Mouse (Mus musculus) MEL (cell line): Measurements from ENCODE around the gene Myo5a. TPM values are rescaled to one million over a fixed set of nuclear protein-coding genes. Genes with fewer than 3 reads are reported as not detected.

Source experiments
- DNase-seq: peaks from one replicate; pipeline ENCODE4 v3.0.0; 2011; ENCODE audit warnings: low read depth, low spot score
- H3K27ac ChIP-seq: 2 replicates; pipeline ENCODE4 v1.5.1; 2012; ENCODE audit warnings: low read depth, mild to moderate bottlenecking, control low read depth, low read length, moderate library complexity; ENCODE audit not compliant: control insufficient read depth
- H3K27me3 ChIP-seq, 2 experiments: fragments of 150-350 bp in 1 of 2; sonication (generic) in 1 of 2; 2 replicates each; pipeline ENCODE4 v1.6.1; 2012; ENCODE audit warnings: low read length in 2 of 2, mild to moderate bottlenecking in 2 of 2, improper control_type of control experiment in 1 of 2, moderate library complexity in 1 of 2; ENCODE audit not compliant: insufficient read depth in 2 of 2, control insufficient read depth in 1 of 2
- H3K36me3 ChIP-seq, 2 experiments: 2 replicates each; pipeline ENCODE4 v1.6.1; 2012 to 2014; ENCODE audit warnings: low read length in 2 of 2, improper control_type of control experiment in 1 of 2, inconsistent platforms in 1 of 2, mild to moderate bottlenecking in 1 of 2; ENCODE audit not compliant: insufficient read depth in 2 of 2, control insufficient read depth in 1 of 2
- H3K4me1 ChIP-seq, 2 experiments: fragments of 150-350 bp in 1 of 2; sonication (generic) in 1 of 2; 2 replicates each; pipeline ENCODE4 v1.6.1; 2012; ENCODE audit warnings: low read length in 2 of 2, improper control_type of control experiment in 1 of 2, mild to moderate bottlenecking in 1 of 2; ENCODE audit not compliant: insufficient read depth in 2 of 2, control insufficient read depth in 1 of 2
- H3K4me3 ChIP-seq, 2 experiments: fragments of 150-350 bp in 1 of 2; sonication (generic) in 1 of 2; 2 replicates each; pipeline ENCODE4 v1.5.1; 2012; ENCODE audit warnings: low read depth in 2 of 2, low read length in 2 of 2, mild to moderate bottlenecking in 2 of 2, moderate library complexity in 2 of 2, control low read depth in 1 of 2, improper control_type of control experiment in 1 of 2; ENCODE audit not compliant: control insufficient read depth in 1 of 2, insufficient read depth in 1 of 2
- H3K79me2 ChIP-seq: 2 replicates; pipeline ENCODE4 v1.6.1; 2012; ENCODE audit warnings: mild to moderate bottlenecking, low read length, moderate library complexity; ENCODE audit not compliant: control insufficient read depth, poor library complexity, insufficient read depth
- H3K9ac ChIP-seq: 2 replicates; pipeline ENCODE4 v1.6.1; 2012; ENCODE audit warnings: low read depth, mild to moderate bottlenecking, control low read depth, low read length, moderate library complexity; ENCODE audit not compliant: control insufficient read depth, poor library complexity, severe bottlenecking
- H3K9me3 ChIP-seq: fragments of 150-350 bp; sonication (generic); replicated peaks from 2 replicates; pipeline ENCODE4 v1.6.1; 2012; ENCODE audit warnings: mild to moderate bottlenecking, low read length, improper control_type of control experiment, moderate library complexity; ENCODE audit not compliant: insufficient read depth
- BHLHE40 ChIP-seq: IDR thresholded peaks from 2 replicates; pipeline ENCODE4 v1.6.1; 2012; ENCODE audit warnings: low read depth, mild to moderate bottlenecking, inconsistent platforms, low read length, improper control_type of control experiment, borderline replicate concordance
- CHD1 ChIP-seq: IDR thresholded peaks from 2 replicates; pipeline ENCODE4 v1.6.1; 2012; ENCODE audit warnings: low read depth, mild to moderate bottlenecking, inconsistent platforms, low read length, improper control_type of control experiment
- CHD2 ChIP-seq: IDR thresholded peaks from 2 replicates; pipeline ENCODE4 v1.6.1; 2011; ENCODE audit warnings: low read length, improper control_type of control experiment
- CTCF ChIP-seq, 3 experiments: IDR thresholded peaks in 2 of 3; conservative IDR thresholded peaks in 1 of 3; 2 replicates each; pipeline ENCODE4 v1.5.1; 2011 to 2012; ENCODE audit warnings: low read length in 3 of 3, low read depth in 2 of 3, mild to moderate bottlenecking in 2 of 3, improper control_type of control experiment in 1 of 3, inconsistent platforms in 1 of 3, mixed read lengths in 1 of 3, moderate library complexity in 1 of 3; ENCODE audit not compliant: control insufficient read depth in 1 of 3, insufficient read depth in 1 of 3, poor library complexity in 1 of 3, severe bottlenecking in 1 of 3
- E2F4 ChIP-seq: IDR thresholded peaks from 2 replicates; pipeline ENCODE4 v1.6.1; 2011; ENCODE audit warnings: low read depth, low read length, improper control_type of control experiment, borderline replicate concordance
- EP300 ChIP-seq, 2 experiments: IDR thresholded peaks; 2 replicates each; pipeline ENCODE4 v1.6.1; 2011; ENCODE audit warnings: improper control_type of control experiment in 2 of 2, low read length in 2 of 2, low read depth in 1 of 2, mild to moderate bottlenecking in 1 of 2
- JUND ChIP-seq: IDR thresholded peaks from 2 replicates; pipeline ENCODE4 v1.6.1; 2011; ENCODE audit warnings: low read depth, mild to moderate bottlenecking, improper control_type of control experiment, low read length
- MXI1 ChIP-seq: IDR thresholded peaks from 2 replicates; pipeline ENCODE4 v1.6.1; 2011; ENCODE audit warnings: mild to moderate bottlenecking, low read depth, low read length, improper control_type of control experiment
- MYB ChIP-seq: IDR thresholded peaks from 2 replicates; pipeline ENCODE4 v1.6.1; 2011; ENCODE audit warnings: mild to moderate bottlenecking, low read depth, low read length, improper control_type of control experiment
- NELFE ChIP-seq: IDR thresholded peaks from 2 replicates; pipeline ENCODE4 v1.6.1; 2011; ENCODE audit warnings: low read depth, low read length, improper control_type of control experiment
- NRF1 ChIP-seq: IDR thresholded peaks from 2 replicates; pipeline ENCODE4 v1.6.1; 2014; ENCODE audit warnings: low read depth, mild to moderate bottlenecking, inconsistent platforms, low read length, improper control_type of control experiment, moderate library complexity; ENCODE audit not compliant: poor library complexity, insufficient read depth, severe bottlenecking
- POLR2A ChIP-seq, 2 experiments: IDR thresholded peaks; 2 replicates each; pipeline ENCODE4 v1.6.1; 2011 to 2012; ENCODE audit warnings: low read length in 2 of 2, mild to moderate bottlenecking in 2 of 2, control low read depth in 1 of 2, improper control_type of control experiment in 1 of 2, low read depth in 1 of 2, moderate library complexity in 1 of 2; ENCODE audit not compliant: control insufficient read depth in 1 of 2, insufficient read depth in 1 of 2, poor library complexity in 1 of 2
- POLR2AphosphoS2 ChIP-seq: IDR thresholded peaks from 2 replicates; pipeline ENCODE4 v1.6.1; 2011; ENCODE audit warnings: low read length, improper control_type of control experiment
- RAD21 ChIP-seq: IDR thresholded peaks from 2 replicates; pipeline ENCODE4 v1.6.1; 2011; ENCODE audit warnings: mild to moderate bottlenecking, low read depth, low read length, improper control_type of control experiment
- SMC3 ChIP-seq: IDR thresholded peaks from 2 replicates; pipeline ENCODE4 v1.6.1; 2011; ENCODE audit warnings: low read depth, low read length, improper control_type of control experiment
- TAL1 ChIP-seq: IDR thresholded peaks from 2 replicates; pipeline ENCODE4 v1.6.1; 2012; ENCODE audit warnings: mild to moderate bottlenecking, inconsistent platforms, low read length, moderate library complexity, mixed read lengths
- UBTF ChIP-seq: IDR thresholded peaks from 2 replicates; pipeline ENCODE4 v1.6.1; 2012; ENCODE audit warnings: low read depth, mild to moderate bottlenecking, inconsistent platforms, low read length, improper control_type of control experiment, moderate library complexity, borderline replicate concordance; ENCODE audit not compliant: insufficient read depth
- USF2 ChIP-seq, 2 experiments: IDR thresholded peaks; 2 replicates each; pipeline ENCODE4 v1.6.1; 2011 to 2012; ENCODE audit warnings: improper control_type of control experiment in 2 of 2, low read length in 2 of 2, borderline replicate concordance in 1 of 2, inconsistent platforms in 1 of 2, low read depth in 1 of 2, mild to moderate bottlenecking in 1 of 2; ENCODE audit not compliant: insufficient read depth in 1 of 2
- ZC3H11A ChIP-seq: IDR thresholded peaks from 2 replicates; pipeline ENCODE4 v1.6.1; 2012; ENCODE audit warnings: low read depth, mild to moderate bottlenecking, inconsistent platforms, low read length, improper control_type of control experiment
- ZKSCAN1 ChIP-seq: IDR thresholded peaks from 2 replicates; pipeline ENCODE4 v1.6.1; 2012; ENCODE audit warnings: low read depth, mild to moderate bottlenecking, inconsistent platforms, low read length, improper control_type of control experiment, moderate library complexity
- polyA plus RNA-seq, 2 experiments: library from polyadenylated mRNA; stranded (reverse) in 1 of 2; unstranded in 1 of 2; fragments of >175 nt in 1 of 2; fragments of >200 nt in 1 of 2; gene quantifications; 2 replicates each; pipeline versions ENCODE4 v1.2.1 to v1.2.4; 2012; ENCODE audit warnings: low replicate concordance in 2 of 2, low read depth in 1 of 2; ENCODE audit not compliant: insufficient read length in 2 of 2, insufficient read depth in 1 of 2, missing spikeins in 1 of 2
- total RNA-seq: library from RNA; depleted of rRNA; stranded (reverse); fragments of 300-350 nt; gene quantifications from 2 replicates; pipeline ENCODE4 v1.2.3, GENCODE M21; 2012

Gene Myo5a
- total and polyA plus RNA-seq, 3 experiments, result 18.9 to 208 (median 49.0) TPM

GRCm38 (mm10) chr9:75146911-75147310 is 76.1 kb downstream of the Myo5a start:
- Histone ChIP-seq H3K27me3 (no peaks in the 10 kb centered on the region), H3K4me1 (no peaks in the 10 kb centered on the region), H3K4me3 (no peak overlapping the region), H3K36me3 (peaks cover 0 to 2% of the 10 kb centered on the region in 2 experiments; a peak in 2 of 4 replicates), H3K9me3 (no peaks in the 10 kb centered on the region), H3K9ac (no peak overlapping the region), H3K79me2 (no peaks in the 10 kb centered on the region), H3K27ac (no peak overlapping the region)
- TF ChIP-seq CHD2 (no peak), USF2 (IDR thresholded peaks at IDR 0.05; ENCODE audit: borderline replicate concordance in 1 of 2, insufficient read depth in 1 of 2, low read depth in 1 of 2, low read length in 2 of 2) (no peak), MYB (no peak)
- DNase-seq, result no peak

- Histone ChIP-seq H3K4me1 (no peaks in the 10 kb centered on the region), H3K79me2 (no peaks in the 10 kb centered on the region), H3K27me3 (no peaks in the 10 kb centered on the region), H3K4me3 (no peak overlapping the region), H3K36me3 (peaks cover 0 to 3% of the 10 kb centered on the region in 2 experiments; a peak in 2 of 4 replicates), H3K27ac (no peak overlapping the region), H3K9ac (no peak overlapping the region), H3K9me3 (no peaks in the 10 kb centered on the region)
- no peak for TF ChIP-seq UBTF
- no peak for TF ChIP-seq USF2 (IDR thresholded peaks at IDR 0.05; ENCODE audit: borderline replicate concordance in 1 of 2, insufficient read depth in 1 of 2, low read depth in 1 of 2, low read length in 2 of 2)
- TF ChIP-seq NELFE, result no peak
- TF ChIP-seq CHD1, result no peak
- TF ChIP-seq TAL1, result no peak
- TF ChIP-seq RAD21, result no peak
- TF ChIP-seq SMC3, result no peak
- no peak for TF ChIP-seq CTCF (IDR thresholded peaks at IDR 0.05 in 2 of 3, conservative IDR thresholded peaks at IDR 0.05 in 1 of 3; ENCODE audit: control insufficient read depth in 1 of 3, insufficient read depth in 1 of 3, low read depth in 2 of 3, low read length in 3 of 3, poor library complexity in 1 of 3, severe bottlenecking in 1 of 3)
- TF ChIP-seq POLR2AphosphoS2, result no peak
- TF ChIP-seq POLR2A (IDR thresholded peaks at IDR 0.05; ENCODE audit: control insufficient read depth in 1 of 2, insufficient read depth in 1 of 2, low read depth in 1 of 2, low read length in 2 of 2, poor library complexity in 1 of 2), result no peak
- no peak for TF ChIP-seq BHLHE40
- no peak for TF ChIP-seq CHD2
- no peak for TF ChIP-seq EP300 (IDR thresholded peaks at IDR 0.05; ENCODE audit: low read depth in 1 of 2, low read length in 2 of 2)
- DNase-seq, result no peak
Observed at GRCm38 (mm10) chr9:75160525-75160924, 89.7 kb downstream of the Myo5a start.

- no peaks in the 10 kb centered on the region; a peak in 2 of 4 replicates for H3K36me3 ChIP-seq
- H3K27me3 ChIP-seq, result no peaks in the 10 kb centered on the region
- no peak overlapping the region for H3K27ac ChIP-seq
- no peak overlapping the region for H3K4me3 ChIP-seq
- no peak overlapping the region for H3K9ac ChIP-seq
- TF ChIP-seq NRF1, result no peak
- no peak for TF ChIP-seq JUND
- no peak for TF ChIP-seq MXI1
- TF ChIP-seq RAD21, result no peak
- no peak for TF ChIP-seq POLR2A (IDR thresholded peaks at IDR 0.05; ENCODE audit: control insufficient read depth in 1 of 2, insufficient read depth in 1 of 2, low read depth in 1 of 2, low read length in 2 of 2, poor library complexity in 1 of 2)
- TF ChIP-seq ZKSCAN1, result no peak
- TF ChIP-seq CTCF (IDR thresholded peaks at IDR 0.05 in 2 of 3, conservative IDR thresholded peaks at IDR 0.05 in 1 of 3; ENCODE audit: control insufficient read depth in 1 of 3, insufficient read depth in 1 of 3, low read depth in 2 of 3, low read length in 3 of 3, poor library complexity in 1 of 3, severe bottlenecking in 1 of 3), result no peak
- TF ChIP-seq E2F4, result no peak
- TF ChIP-seq ZC3H11A, result no peak
- no peaks in the 10 kb centered on the region for H3K9me3 ChIP-seq
- no peak for DNase-seq
- no peaks in the 10 kb centered on the region for H3K4me1 ChIP-seq
- no peaks in the 10 kb centered on the region for H3K79me2 ChIP-seq
Observed at GRCm38 (mm10) chr9:75163650-75164049, 92.8 kb downstream of the Myo5a start.
